Mouse (Mus musculus): ENCODE measurements around the gene Tm2d1. TPM values are rescaled to one million over a fixed set of nuclear protein-coding genes. Genes with fewer than 3 reads are reported as not detected.

Gene Tm2d1
- polyA plus RNA-seq, 1 experiment from 2014 or later, result 80.0 TPM

Other genes starting within 250 kb of the Tm2d1 start
- gene Patj, start 12.5 kb upstream of the Tm2d1 start, polyA plus RNA-seq (2014; fragmentation: Nextera tagmentation; extraction: Ambion mirVana), result 19.4 and 20.8 TPM in 2 replicates

Data from limb, embryonic 11.5 days (tissue).